Mouse (Mus musculus): ENCODE data around the gene Shroom3.

DNA sequence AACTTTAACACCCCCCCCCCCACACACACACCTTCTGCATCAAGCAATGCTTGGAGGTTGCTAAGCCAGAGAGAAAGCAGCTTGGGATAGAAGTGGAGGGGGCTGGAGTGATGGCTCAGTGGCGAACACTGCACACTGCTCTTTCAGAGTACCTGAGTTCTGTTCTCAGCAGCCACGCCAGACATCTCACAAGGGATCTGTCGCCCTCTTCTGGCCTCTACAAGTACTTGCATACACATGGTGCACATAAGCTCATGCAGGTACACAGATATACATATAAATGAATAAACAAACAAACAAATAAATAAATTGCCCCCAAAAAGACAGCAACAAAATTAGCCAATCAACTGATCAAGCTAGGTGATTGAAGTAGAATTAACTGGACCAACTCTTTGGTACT lies 10.5 kb downstream of the Shroom3 start:
- TF ChIP-seq CTCF (IDR thresholded peaks at IDR 0.05; ENCODE audit: control insufficient read depth, insufficient read depth, insufficient read length) (no peak), USF1 (IDR thresholded peaks at IDR 0.05; ENCODE audit: low read depth) (no peak), MAX (IDR thresholded peaks at IDR 0.05) (no peak), FOSL1 (IDR thresholded peaks at IDR 0.05; ENCODE audit: insufficient read depth, low read length, poor library complexity, severe bottlenecking) (no peak), MYOG (IDR thresholded peaks at IDR 0.05; ENCODE audit: control insufficient read depth, extremely low read depth, insufficient read length) (no peak), MYOD1 (IDR thresholded peaks at IDR 0.05; ENCODE audit: control insufficient read depth, insufficient read length, low read depth) (no peak)
